Mouse (Mus musculus) lung, postnatal 4 days (tissue): ENCODE measurements around the gene Oprm1.

Experiments used
- DNase-seq, 2 experiments: peaks; one replicate each; pipeline ENCODE4 v3.0.0; 2021

Oprm1 gene

GRCm38 (mm10) chr10:6896659-6897303, 138.5 kb downstream of the Oprm1 start:
- DNase-seq: no peak

GRCm38 (mm10) chr10:6900126-6900525, 141.8 kb downstream of the Oprm1 start:
- DNase-seq: no peak

GRCm38 (mm10) chr10:6901819-6902393, 143.6 kb downstream of the Oprm1 start:
- DNase-seq: no peak

GRCm38 (mm10) chr10:6909763-6910162, 151.5 kb downstream of the Oprm1 start:
- DNase-seq: no peak

GRCm38 (mm10) chr10:6915991-6916390, 157.7 kb downstream of the Oprm1 start:
- DNase-seq: no peak

- DNase-seq: peak; percentile 47 to 61
Measured at GRCm38 (mm10) chr10:6916545-6917257, 158.4 kb downstream of the Oprm1 start.

GRCm38 (mm10) chr10:6926724-6927123, 168.4 kb downstream of the Oprm1 start:
- DNase-seq: no peak

GRCm38 (mm10) chr10:6927600-6928223, 169.4 kb downstream of the Oprm1 start:
- no peak for DNase-seq

- no peak for DNase-seq
Measured at GRCm38 (mm10) chr10:6928905-6929304, 170.6 kb downstream of the Oprm1 start.

- no peak for DNase-seq
Measured at GRCm38 (mm10) chr10:6930398-6930797, 172.1 kb downstream of the Oprm1 start.

- DNase-seq: no peak
Measured at GRCm38 (mm10) chr10:6930889-6931288, 172.6 kb downstream of the Oprm1 start.

- no peak for DNase-seq
Measured at GRCm38 (mm10) chr10:6934776-6935175, 176.5 kb downstream of the Oprm1 start.

- no peak for DNase-seq
Measured at GRCm38 (mm10) chr10:6936671-6937425, 178.5 kb downstream of the Oprm1 start.

- no peak for DNase-seq
Measured at GRCm38 (mm10) chr10:6953115-6953514, 194.8 kb downstream of the Oprm1 start.

- no peak for DNase-seq
Measured at GRCm38 (mm10) chr10:6954533-6954932, 196.2 kb downstream of the Oprm1 start.

- DNase-seq: no peak
Measured at GRCm38 (mm10) chr10:6956357-6956756, 198.1 kb downstream of the Oprm1 start.

- DNase-seq: no peak
Measured at GRCm38 (mm10) chr10:6958791-6959190, 200.5 kb downstream of the Oprm1 start.

- DNase-seq: no peak
Measured at GRCm38 (mm10) chr10:6967588-6968242, 209.4 kb downstream of the Oprm1 start.

GRCm38 (mm10) chr10:6968334-6968733, 210.0 kb downstream of the Oprm1 start:
- DNase-seq: no peak

- no peak for DNase-seq
Measured at GRCm38 (mm10) chr10:6977843-6978242, 219.5 kb downstream of the Oprm1 start.

GRCm38 (mm10) chr10:6978733-6979132, 220.4 kb downstream of the Oprm1 start:
- DNase-seq: no peak

GRCm38 (mm10) chr10:6979216-6979615, 220.9 kb downstream of the Oprm1 start:
- no peak for DNase-seq
